Mouse (Mus musculus) subcutaneous adipose tissue, adult 2 months (tissue): ENCODE measurements around the gene Vmn1r237. TPM values are rescaled to one million over a fixed set of nuclear protein-coding genes. Genes with fewer than 3 reads are reported as not detected.

ENCODE experiments used
- polyA plus RNA-seq: library from polyadenylated mRNA; depleted of rRNA; stranded (reverse); fragments of >200 nt; gene quantifications from 2 replicates; pipeline ENCODE4 v1.2.3, GENCODE M21; 2012; ENCODE audit warnings: low replicate concordance; rRNA removed

The Vmn1r237 gene
- not detected in 2 replicates for polyA plus RNA-seq

DNA sequence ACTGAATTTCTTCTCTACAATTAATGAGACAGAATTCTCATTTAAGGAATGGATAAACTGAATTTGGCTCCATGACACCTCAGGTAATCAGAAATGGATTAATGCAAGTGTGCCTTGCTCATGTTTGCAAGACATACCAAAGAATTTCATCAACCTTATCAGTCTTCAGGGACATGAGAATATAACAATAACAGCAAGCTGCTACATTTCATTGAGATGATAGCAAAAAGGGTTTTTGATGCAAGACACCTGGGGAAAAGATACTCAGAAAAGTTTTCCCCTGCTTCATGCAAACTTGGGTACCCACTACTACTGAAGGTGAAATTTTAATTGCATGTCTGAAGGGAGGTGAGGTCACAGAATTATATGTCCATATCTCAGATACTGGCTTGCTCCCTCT, at the start of gene Vmn1r237:
Gene Vmn1r237, plus strand, starts transcription at position 301 of the 400 bp plus-strand sequence.

GRCm38 (mm10) chr17:21282642-21283041, 29.0 kb upstream of the Vmn1r237 start, which contains the start of gene Vmn1r236:
Vmn1r236 (plus strand) TSS chr17:21282942.

Other genes starting within 250 kb of the Vmn1r237 start
- not detected in 2 replicates for gene Vmn1r234, start 85.8 kb upstream of the Vmn1r237 start, polyA plus RNA-seq
- not detected in 2 replicates for gene Vmn1r235, start 55.5 kb upstream of the Vmn1r237 start, polyA plus RNA-seq
- not detected in 2 replicates for gene Vmn1r236, start 28.9 kb upstream of the Vmn1r237 start, polyA plus RNA-seq
- 0.59 and 0.86 TPM in 2 replicates for gene Zfp677, start 71.9 kb downstream of the Vmn1r237 start, polyA plus RNA-seq
- 1.4 and 1.5 TPM in 2 replicates for gene Zfp54, start 111.4 kb downstream of the Vmn1r237 start, polyA plus RNA-seq
- 1.4 and 1.5 TPM in 2 replicates for gene Zfp51, start 138.5 kb downstream of the Vmn1r237 start, polyA plus RNA-seq
- 1.3 and 2.1 TPM in 2 replicates for gene Zfp53, start 177.1 kb downstream of the Vmn1r237 start, polyA plus RNA-seq
- 0.66 and 1.0 TPM in 2 replicates for gene Zfp52, start 223.7 kb downstream of the Vmn1r237 start, polyA plus RNA-seq